Mouse (Mus musculus): Measurements from ENCODE around the gene Gpr68. TPM values are rescaled to one million over a fixed set of nuclear protein-coding genes. Genes with fewer than 3 reads are reported as not detected.

Gene Gpr68
- polyA plus RNA-seq, 1 experiment from 2014 or later, result 0.48 TPM

GRCm38 (mm10) chr12:100941361-100941760 lies 33.4 kb upstream of the Gpr68 start:
- H3K27me3 ChIP-seq, result no peaks in the 10 kb centered on the region
- no peak overlapping the region for H3K4me3 ChIP-seq
- WGBS, result 90% methylated on average over 3 of the region's 3 CpGs
- H3K4me1 ChIP-seq, result 0 out of 2 replicates have a peak, but pooled peaks cover 4% of the 10 kb centered on the region
- no peak overlapping the region for H3K9ac ChIP-seq
- H3K4me2 ChIP-seq (replicated peaks), result no peak overlapping the region
- H3K27ac ChIP-seq, result no peak overlapping the region
- ATAC-seq (ENCODE audit: low FRiP score), result no peak
- peaks cover 78% of the 10 kb centered on the region for H3K36me3 ChIP-seq
- H3K9me3 ChIP-seq (replicated peaks), result no peaks in the 10 kb centered on the region

- ATAC-seq (ENCODE audit: low FRiP score), result no peak
- H3K4me2 ChIP-seq (replicated peaks), result no peak overlapping the region
- 75% methylated on average over 21 of the region's 21 CpGs for WGBS
- H3K27ac ChIP-seq, result peak overlapping the region; percentile 23; the same call in 1 of the 2 replicates
- H3K4me3 ChIP-seq, result no peak overlapping the region
- H3K36me3 ChIP-seq, result peaks cover 72% of the 10 kb centered on the region
- H3K9ac ChIP-seq, result no peak overlapping the region
- H3K4me1 ChIP-seq, result 0 out of 2 replicates have a peak, but pooled peaks cover 4% of the 10 kb centered on the region
- H3K27me3 ChIP-seq, result no peaks in the 10 kb centered on the region
- H3K9me3 ChIP-seq (replicated peaks), result no peaks in the 10 kb centered on the region
Observed at GRCm38 (mm10) chr12:100937441-100938360, 29.7 kb upstream of the Gpr68 start.

- ATAC-seq (ENCODE audit: low FRiP score), result no peak
- H3K9me3 ChIP-seq (replicated peaks), result no peaks in the 10 kb centered on the region
- H3K27me3 ChIP-seq, result no peaks in the 10 kb centered on the region
- no peak overlapping the region for H3K9ac ChIP-seq
- H3K4me1 ChIP-seq, result 0 out of 2 replicates have a peak, but pooled peaks cover 4% of the 10 kb centered on the region
- H3K36me3 ChIP-seq, result peaks cover 73% of the 10 kb centered on the region
- no peak overlapping the region for H3K27ac ChIP-seq
- 92% methylated on average over 4 of the region's 4 CpGs for WGBS
- no peak overlapping the region for H3K4me2 ChIP-seq (replicated peaks)
- no peak overlapping the region for H3K4me3 ChIP-seq
Observed at GRCm38 (mm10) chr12:100936737-100937136, 28.7 kb upstream of the Gpr68 start.

GRCm38 (mm10) chr12:100936116-100936515 lies 28.1 kb upstream of the Gpr68 start:
- WGBS, result 23% methylated on average over 2 of the region's 2 CpGs
- Histone ChIP-seq H3K4me2 (replicated peaks) (no peak overlapping the region), H3K4me3 (no peak overlapping the region), H3K9ac (no peak overlapping the region), H3K36me3 (peaks cover 72% of the 10 kb centered on the region), H3K27me3 (no peaks in the 10 kb centered on the region), H3K27ac (no peak overlapping the region), H3K4me1 (0 out of 2 replicates have a peak, but pooled peaks cover 4% of the 10 kb centered on the region), H3K9me3 (replicated peaks) (no peaks in the 10 kb centered on the region)
- ATAC-seq (ENCODE audit: low FRiP score), result peak; percentile 41

- H3K27ac ChIP-seq, result no peak overlapping the region
- no peaks in the 10 kb centered on the region for H3K9me3 ChIP-seq (replicated peaks)
- H3K4me1 ChIP-seq, result 0 out of 2 replicates have a peak, but pooled peaks cover 4% of the 10 kb centered on the region
- no peak for ATAC-seq (ENCODE audit: low FRiP score)
- H3K27me3 ChIP-seq, result no peaks in the 10 kb centered on the region
- H3K9ac ChIP-seq, result no peak overlapping the region
- peaks cover 72% of the 10 kb centered on the region for H3K36me3 ChIP-seq
- H3K4me2 ChIP-seq (replicated peaks), result no peak overlapping the region
- 91% methylated on average over 5 of the region's 5 CpGs for WGBS
- H3K4me3 ChIP-seq, result no peak overlapping the region
Observed at GRCm38 (mm10) chr12:100934796-100935195, 26.8 kb upstream of the Gpr68 start.

- peaks cover 66% of the 10 kb centered on the region for H3K36me3 ChIP-seq
Observed at GRCm38 (mm10) chr12:100931653-100932052, 23.7 kb upstream of the Gpr68 start.

GRCm38 (mm10) chr12:100928286-100928685 lies 20.3 kb upstream of the Gpr68 start:
- Histone ChIP-seq H3K9me3 (replicated peaks) (no peaks in the 10 kb centered on the region), H3K4me2 (replicated peaks) (no peak overlapping the region), H3K4me1 (no peaks in the 10 kb centered on the region), H3K36me3 (peaks cover 56% of the 10 kb centered on the region), H3K9ac (no peak overlapping the region), H3K27ac (no peak overlapping the region), H3K4me3 (no peak overlapping the region), H3K27me3 (no peaks in the 10 kb centered on the region)
- 90% methylated on average over 9 of the region's 9 CpGs for WGBS
- ATAC-seq (ENCODE audit: low FRiP score), result no peak

More at GRCm38 (mm10) chr12:100931653-100932052, 23.7 kb upstream of the Gpr68 start:
- H3K4me1 ChIP-seq, result no peaks in the 10 kb centered on the region
- 95% methylated on average over 14 of the region's 14 CpGs for WGBS
- no peak overlapping the region for H3K4me3 ChIP-seq
- ATAC-seq (ENCODE audit: low FRiP score), result no peak
- no peaks in the 10 kb centered on the region for H3K27me3 ChIP-seq
- no peak overlapping the region for H3K27ac ChIP-seq
- H3K9ac ChIP-seq, result no peak overlapping the region
- no peak overlapping the region for H3K4me2 ChIP-seq (replicated peaks)
- no peaks in the 10 kb centered on the region for H3K9me3 ChIP-seq (replicated peaks)

- Histone ChIP-seq H3K36me3 (peaks cover 59% of the 10 kb centered on the region), H3K27me3 (no peaks in the 10 kb centered on the region), H3K4me1 (no peaks in the 10 kb centered on the region), H3K4me3 (no peak overlapping the region), H3K9me3 (replicated peaks) (no peaks in the 10 kb centered on the region), H3K9ac (no peak overlapping the region), H3K4me2 (replicated peaks) (no peak overlapping the region), H3K27ac (no peak overlapping the region)
- ATAC-seq (ENCODE audit: low FRiP score), result peak; percentile 62
- 71% methylated on average over 14 of the region's 14 CpGs for WGBS
Observed at GRCm38 (mm10) chr12:100925644-100926619, 17.9 kb upstream of the Gpr68 start.

- 88% methylated on average over 15 of the region's 15 CpGs for WGBS
- H3K27ac ChIP-seq, result no peak overlapping the region
- H3K36me3 ChIP-seq, result peaks cover 55% of the 10 kb centered on the region
Observed at GRCm38 (mm10) chr12:100924646-100925339, 16.8 kb upstream of the Gpr68 start.

GRCm38 (mm10) chr12:100910731-100911130 lies 2.7 kb upstream of the Gpr68 start:
- Histone ChIP-seq H3K27me3 (peaks cover 20% of the 10 kb centered on the region), H3K9me3 (replicated peaks) (no peaks in the 10 kb centered on the region), H3K9ac (no peak overlapping the region), H3K4me1 (peaks cover 12% of the 10 kb centered on the region), H3K36me3 (peaks cover 34% of the 10 kb centered on the region), H3K4me2 (replicated peaks) (no peak overlapping the region), H3K27ac (no peak overlapping the region), H3K4me3 (no peak overlapping the region)
- 92% methylated on average over 12 of the region's 12 CpGs for WGBS
- no peak for ATAC-seq (ENCODE audit: low FRiP score)

More at GRCm38 (mm10) chr12:100924646-100925339, 16.8 kb upstream of the Gpr68 start:
- Histone ChIP-seq H3K4me2 (replicated peaks) (no peak overlapping the region), H3K9me3 (replicated peaks) (no peaks in the 10 kb centered on the region), H3K9ac (no peak overlapping the region), H3K27me3 (no peaks in the 10 kb centered on the region), H3K4me1 (no peaks in the 10 kb centered on the region), H3K4me3 (no peak overlapping the region)
- no peak for ATAC-seq (ENCODE audit: low FRiP score)

GRCm38 (mm10) chr12:100909765-100910164 lies 1.8 kb upstream of the Gpr68 start:
- H3K4me2 ChIP-seq (replicated peaks), result no peak overlapping the region
- H3K27ac ChIP-seq, result no peak overlapping the region
- H3K36me3 ChIP-seq, result peaks cover 28% of the 10 kb centered on the region
- 73% methylated on average over 6 of the region's 6 CpGs for WGBS
- H3K4me1 ChIP-seq, result peaks cover 12% of the 10 kb centered on the region
- no peak overlapping the region for H3K9ac ChIP-seq
- H3K4me3 ChIP-seq, result no peak overlapping the region
- H3K27me3 ChIP-seq, result peaks cover 20% of the 10 kb centered on the region
- ATAC-seq (ENCODE audit: low FRiP score), result no peak
- H3K9me3 ChIP-seq (replicated peaks), result no peaks in the 10 kb centered on the region
